Mouse (Mus musculus) adrenal gland, adult 10 weeks (tissue): ENCODE measurements around the gene Arhgap27. TPM values are rescaled to one million over a fixed set of nuclear protein-coding genes. Genes with fewer than 3 reads are reported as not detected.

ENCODE experiments used
- polyA plus RNA-seq: library from polyadenylated mRNA; stranded (reverse); fragments of 350-450 nt; fragmentation: Illumina TruSeq; extraction: RNeasy Lipid Tissue Mini Kit (QIAGEN cat#74804); gene quantifications from one replicate; pipeline ENCODE4 v1.2.3, GENCODE M21; 2014; ENCODE audit warnings: low read depth, low replicate concordance

The Arhgap27 gene
- 0.23 TPM for polyA plus RNA-seq

GRCm38 (mm10) chr11:103363214-103364148 lies at the start of gene Arhgap27:
TSS of gene Arhgap27 (minus strand) at chr11:103363692.

GRCm38 (mm10) chr11:103411981-103412949 lies 48.8 kb upstream of the Arhgap27 start, which contains the start of gene Plekhm1:
TSS of gene Plekhm1 (minus strand) at chr11:103412687.

Other genes starting within 250 kb of the Arhgap27 start
- 73.2 TPM for gene Hexim1, start 247.5 kb downstream of the Arhgap27 start, polyA plus RNA-seq
- gene Hexim2, start 231.3 kb downstream of the Arhgap27 start, polyA plus RNA-seq = 0.58 TPM
- 2.2 TPM for gene Fmnl1, start 192.6 kb downstream of the Arhgap27 start, polyA plus RNA-seq
- not detected for gene 1700023F06Rik, start 155.1 kb downstream of the Arhgap27 start, polyA plus RNA-seq
- not detected for gene Spata32, start 145.3 kb downstream of the Arhgap27 start, polyA plus RNA-seq
- not detected for gene Map3k14, start 96.2 kb downstream of the Arhgap27 start, polyA plus RNA-seq
- 2.6 TPM for gene Plekhm1, start 49.0 kb upstream of the Arhgap27 start, polyA plus RNA-seq
- gene Lrrc37a, start 140.9 kb upstream of the Arhgap27 start, polyA plus RNA-seq = not detected